Mouse (Mus musculus) lung, postnatal 0 days (tissue): ENCODE data around the gene S1pr2.

Source experiments
- CTCF ChIP-seq: IDR thresholded peaks from 2 replicates; pipeline ENCODE4 v1.5.1; 2016; ENCODE audit warnings: antibody characterized with exemption, mild to moderate bottlenecking
- EP300 ChIP-seq: IDR thresholded peaks from 2 replicates; pipeline ENCODE4 v1.6.1; 2016; ENCODE audit warnings: antibody characterized with exemption, mild to moderate bottlenecking, control low read depth

DNA sequence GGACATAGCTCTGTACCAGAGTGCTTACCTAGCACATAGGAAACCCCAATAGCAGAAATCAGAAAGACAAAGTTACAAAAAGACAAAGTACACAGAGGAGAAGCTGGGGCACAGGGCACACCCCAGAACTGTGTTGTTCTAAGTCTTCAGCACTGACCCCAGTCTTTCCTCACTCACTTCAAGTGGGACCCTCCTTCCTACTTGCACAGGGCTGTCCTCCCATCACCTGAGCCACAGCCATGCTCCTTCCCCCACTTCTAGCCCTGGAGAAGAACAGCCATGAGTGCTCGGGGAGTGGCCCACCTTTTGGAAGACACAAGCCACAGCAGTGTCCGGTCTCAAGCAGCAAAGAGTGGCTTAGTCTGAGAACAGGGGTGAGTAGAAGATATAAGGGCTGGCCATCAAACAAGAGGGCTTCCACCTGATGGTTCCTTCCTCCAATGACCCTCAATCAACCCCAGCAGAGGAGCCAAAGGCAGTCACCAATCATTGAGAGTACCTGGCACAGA is 17.1 kb downstream of the S1pr2 start, which contains the start of gene Dnmt1:
- TF ChIP-seq CTCF (no peak), EP300 (no peak)
